Mouse (Mus musculus) testis, postnatal 14 days (tissue): ENCODE results near the gene Klhl28.
A peak's percentile ranks its signal among the peaks of the same experiment; 100 is the strongest.

ENCODE experiments used
- DNase-seq: peaks from one replicate; pipeline ENCODE4 v3.0.0; 2021; ENCODE audit warnings: low spot score

Gene Klhl28

GRCm38 (mm10) chr12:64965124-64966026 is at the start of gene Klhl28, which contains the start of gene Togaram1:
Gene Klhl28, minus strand, starts transcription at chr12:64965534.
Gene Togaram1, plus strand, starts transcription at chr12:64965804.
- DNase-seq, result peak; percentile 99

- DNase-seq, result no peak
Measured at GRCm38 (mm10) chr12:65007725-65008124, 42.4 kb upstream of the Klhl28 start.

GRCm38 (mm10) chr12:64977518-64977917 is 12.2 kb upstream of the Klhl28 start:
- DNase-seq, result no peak

DNA sequence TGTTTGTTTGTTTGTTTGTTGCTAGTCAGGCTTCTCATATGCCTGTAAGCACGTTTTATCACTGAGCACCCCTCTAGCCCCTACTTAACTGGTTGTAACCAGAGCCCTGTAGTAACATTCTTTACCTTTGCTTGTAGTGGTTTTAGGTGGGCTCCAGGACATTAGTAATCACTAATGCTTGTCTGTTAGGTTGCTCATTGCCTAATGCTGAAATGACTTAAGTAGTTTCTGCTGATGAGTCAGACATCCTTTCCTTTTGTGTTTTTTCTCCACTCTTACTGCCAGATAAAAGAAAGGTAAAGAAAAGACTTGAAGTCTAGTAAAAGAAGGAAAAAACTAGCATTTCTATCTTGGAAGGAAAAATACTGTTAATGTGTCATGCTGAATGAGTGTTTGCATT is 10.9 kb upstream of the Klhl28 start:
- DNase-seq, result no peak

GRCm38 (mm10) chr12:64975558-64975957 is 10.2 kb upstream of the Klhl28 start:
- no peak for DNase-seq

DNA sequence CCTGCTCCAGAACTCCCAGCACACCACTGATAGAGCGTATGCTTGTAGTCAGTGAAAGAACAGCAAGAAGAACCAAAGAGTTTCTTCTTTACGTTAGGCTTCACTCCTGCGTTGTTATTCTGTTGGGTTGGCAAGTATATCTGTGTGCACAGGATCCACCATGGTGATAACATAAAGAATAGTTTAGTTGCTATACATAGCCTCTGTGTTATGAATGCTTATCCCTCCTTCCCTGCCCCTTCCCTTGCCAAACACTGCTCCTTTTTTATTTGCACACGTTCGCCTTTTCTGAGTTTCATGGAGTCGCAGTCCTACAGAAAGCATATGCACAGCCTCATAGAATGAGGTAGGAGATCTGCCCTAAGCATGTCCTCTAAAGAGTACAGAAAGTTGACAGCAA is 6.7 kb upstream of the Klhl28 start:
- no peak for DNase-seq

DNA sequence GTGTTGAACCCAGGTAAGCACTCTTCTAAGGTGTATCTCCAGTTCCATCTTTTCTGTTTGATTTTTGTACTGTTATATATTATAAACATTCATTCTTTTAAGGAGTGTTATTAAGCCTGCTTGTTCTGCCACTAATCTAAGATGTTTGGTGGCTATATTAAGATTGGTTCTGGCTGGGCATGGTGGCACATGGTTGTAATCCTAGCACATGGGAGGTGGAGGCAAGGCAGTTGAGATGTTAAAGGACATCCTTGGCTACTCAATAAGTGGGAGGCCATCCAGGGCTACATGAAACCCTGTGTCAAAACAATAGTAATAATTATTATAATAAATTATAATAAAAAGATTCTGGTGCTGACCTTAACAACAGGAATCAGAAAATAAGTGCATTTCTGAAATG is 6.1 kb upstream of the Klhl28 start:
- DNase-seq, result no peak

DNA sequence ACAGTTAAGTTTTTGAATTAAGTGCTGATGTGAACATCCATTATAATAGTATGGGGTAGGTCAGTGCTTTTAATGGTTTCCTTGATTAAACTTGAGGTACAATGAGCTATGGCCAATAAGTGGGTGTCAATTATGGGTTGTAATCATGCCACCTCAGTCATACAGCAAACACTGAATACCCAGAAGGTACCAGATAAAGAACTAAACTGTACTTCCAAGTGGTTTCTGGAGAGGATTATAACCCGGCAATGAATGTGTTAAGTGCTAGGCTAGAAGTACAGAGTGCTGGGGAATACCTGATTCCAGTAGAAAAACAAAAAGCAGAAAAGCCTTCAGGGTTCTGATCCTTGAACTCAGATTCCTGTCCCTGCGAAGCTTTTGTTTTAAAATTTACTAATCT is 2.7 kb upstream of the Klhl28 start:
- no peak for DNase-seq

- DNase-seq, result no peak
Measured at GRCm38 (mm10) chr12:64967470-64967869, 2.1 kb upstream of the Klhl28 start.

DNA sequence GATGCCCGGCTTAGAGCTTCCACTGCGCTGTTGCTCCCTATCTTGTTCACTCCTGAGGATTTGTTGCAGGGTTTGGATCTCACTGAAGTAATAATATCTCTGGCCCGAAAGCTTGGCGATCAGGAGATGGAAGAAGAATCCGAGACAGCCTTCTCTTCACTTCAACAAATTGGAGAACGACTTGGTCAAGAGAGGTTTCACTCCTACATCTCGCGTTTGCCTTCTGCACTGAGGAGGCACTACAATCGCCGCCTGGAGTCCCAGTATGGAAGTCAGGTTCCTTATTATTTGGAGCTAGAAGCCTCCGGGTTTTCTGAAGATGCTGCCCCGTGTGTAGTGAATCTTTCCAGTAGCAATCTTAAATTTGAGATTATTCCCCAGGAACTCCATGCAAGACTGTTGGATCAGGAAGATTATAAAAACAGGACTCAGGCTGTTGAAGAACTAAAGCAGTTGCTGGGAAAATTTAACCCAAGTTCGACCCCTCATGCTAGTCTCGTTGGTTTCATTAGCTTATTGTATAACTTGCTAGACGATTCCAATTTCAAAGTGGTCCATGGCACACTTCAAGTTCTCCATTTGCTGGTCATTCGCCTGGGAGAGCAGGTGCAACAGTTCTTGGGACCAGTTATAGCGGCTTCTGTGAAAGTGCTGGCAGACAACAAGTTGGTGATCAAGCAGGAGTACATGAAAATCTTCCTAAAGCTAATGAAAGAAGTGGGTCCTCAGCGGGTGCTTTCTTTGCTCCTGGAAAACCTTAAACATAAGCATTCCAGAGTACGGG is 1.5 kb upstream of the Klhl28 start:
- peak; percentile 9 for DNase-seq

DNA sequence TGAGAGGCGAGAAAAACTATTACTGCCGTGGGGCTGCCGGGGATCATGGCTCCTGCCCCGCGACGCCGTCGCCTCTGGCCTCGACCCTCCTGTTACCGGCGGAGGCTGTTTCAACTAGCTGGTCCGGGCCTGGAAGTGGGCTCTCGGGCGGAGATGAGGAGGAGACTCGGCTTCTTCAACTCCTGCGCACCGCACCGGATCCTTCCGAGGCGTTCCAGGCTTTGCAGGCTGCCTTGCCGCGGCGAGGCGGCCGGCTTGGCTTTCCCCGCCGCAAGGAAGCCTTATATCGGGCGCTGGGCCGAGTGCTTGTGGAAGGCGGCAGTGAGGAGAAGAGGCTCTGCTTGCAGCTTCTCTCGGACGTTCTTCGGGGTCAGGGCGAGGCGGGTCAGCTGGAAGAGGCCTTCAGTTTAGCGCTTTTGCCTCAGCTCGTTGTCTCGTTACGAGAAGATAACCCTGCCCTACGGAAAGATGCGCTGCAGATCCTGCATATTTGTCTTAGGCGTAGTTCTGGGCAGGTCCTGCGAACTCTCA is 832 bp upstream of the Klhl28 start:
- peak; percentile 71 for DNase-seq

GRCm38 (mm10) chr12:64964560-64964959 is 774 bp downstream of the Klhl28 start:
- no peak for DNase-seq

GRCm38 (mm10) chr12:64937493-64937892 is 27.8 kb downstream of the Klhl28 start:
- DNase-seq, result no peak

DNA sequence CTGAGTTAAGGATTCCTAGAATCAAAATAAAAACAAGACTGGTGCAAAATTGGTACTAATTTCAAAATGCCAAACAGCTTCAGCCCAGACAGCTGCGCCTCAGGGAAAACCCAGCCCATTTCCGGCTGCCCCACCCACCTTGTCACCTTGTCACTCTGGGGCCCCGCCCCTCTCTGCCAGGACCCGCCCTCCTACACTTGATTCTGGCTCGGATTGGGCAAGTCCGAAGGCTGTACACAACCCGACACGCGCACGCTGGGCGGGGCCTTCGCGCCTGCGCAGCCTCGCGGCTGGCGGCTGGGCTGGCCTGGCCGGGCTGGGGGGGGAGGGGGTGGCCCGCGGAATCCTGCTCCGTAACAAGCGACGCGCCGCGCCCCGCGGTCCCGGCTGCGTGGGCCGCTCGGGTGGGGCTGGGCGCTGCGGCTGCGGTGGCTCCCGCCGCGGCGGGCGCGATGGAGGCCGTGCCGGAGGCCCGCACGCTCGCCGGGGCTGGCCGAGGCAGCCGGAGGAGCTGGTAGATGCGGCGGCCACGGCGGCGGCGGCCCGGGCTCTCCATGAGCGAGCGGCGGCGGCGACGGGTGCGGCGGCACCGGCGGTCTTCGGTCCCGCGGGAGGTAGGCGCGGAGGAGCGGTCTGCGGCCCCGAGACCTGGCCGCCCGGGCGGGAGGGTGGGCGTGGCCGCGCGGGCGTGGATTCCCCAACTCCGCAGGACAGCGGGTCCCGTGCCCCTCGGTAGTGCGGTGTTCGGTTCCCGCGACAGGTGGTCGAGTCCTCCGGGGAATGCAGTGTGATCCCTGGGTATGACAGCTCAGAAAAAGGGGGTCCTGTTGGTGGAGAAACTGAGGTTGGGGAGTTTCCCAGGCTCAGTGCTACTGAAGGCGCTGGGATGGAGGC is 47.5 kb downstream of the Klhl28 start, which contains the start of gene Gm527:
Gm527 (plus strand) TSS at position 329 of the 894 bp plus-strand sequence.
- peak; percentile 96 for DNase-seq

GRCm38 (mm10) chr12:64916735-64917134 is 48.6 kb downstream of the Klhl28 start:
- DNase-seq, result no peak

- no peak for DNase-seq
Measured at GRCm38 (mm10) chr12:64912996-64913395, 52.3 kb downstream of the Klhl28 start.

DNA sequence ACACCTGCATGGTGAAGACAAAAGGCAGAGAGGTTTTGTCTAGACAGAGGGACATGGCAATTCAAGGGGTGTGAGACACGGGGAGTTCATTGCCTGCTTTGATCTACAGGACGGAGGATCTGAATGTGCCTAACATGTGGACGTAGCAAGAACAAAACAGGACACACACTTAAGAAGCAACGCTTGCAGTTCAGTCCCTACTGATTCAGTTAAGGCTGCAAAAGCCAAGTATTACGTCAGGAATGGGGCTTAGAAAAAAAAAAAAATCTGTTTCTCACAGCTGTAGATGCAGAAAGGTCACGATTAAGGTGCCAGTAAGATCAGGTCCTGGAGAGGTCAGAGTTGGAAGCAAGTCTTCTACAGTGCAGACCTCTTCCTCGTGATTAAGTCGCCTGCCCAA is 62.1 kb downstream of the Klhl28 start:
- DNase-seq, result no peak

DNA sequence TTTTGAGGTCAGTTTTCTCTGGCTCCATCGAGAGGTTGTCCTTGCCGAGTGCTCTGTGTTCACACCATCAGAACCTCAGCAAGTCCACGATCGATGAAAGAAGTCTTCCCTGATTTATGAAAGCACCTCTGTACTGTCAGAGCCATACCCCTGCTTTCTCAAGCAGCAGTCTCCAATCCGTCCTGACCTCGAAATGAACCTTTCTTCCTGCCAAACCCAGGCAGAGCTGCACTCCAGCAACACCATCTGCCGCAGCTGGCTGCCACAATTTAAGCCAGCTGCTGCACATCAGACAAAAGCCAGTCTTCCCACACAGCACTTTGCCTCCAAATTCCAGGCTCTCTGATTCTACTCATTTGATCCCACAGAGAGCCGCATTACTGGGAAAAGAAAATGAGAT is 62.8 kb downstream of the Klhl28 start:
- peak; percentile 26 for DNase-seq

- peak; percentile 15 for DNase-seq
Measured at GRCm38 (mm10) chr12:64897060-64897730, 68.1 kb downstream of the Klhl28 start.
